Mouse (Mus musculus) kidney, postnatal 0 days (tissue): ENCODE measurements around the gene Mrpl16. TPM values are rescaled to one million over a fixed set of nuclear protein-coding genes. Genes with fewer than 3 reads are reported as not detected.

Source experiments
- ATAC-seq: fragments of 200-750 bp; cut with Nextera tagmentation; replicated peaks from 2 replicates; pipeline ENCODE4 v1.8.0; 2017; ENCODE audit warnings: low read depth, moderate number of reproducible peaks, moderate TSS enrichment, moderate library complexity; ENCODE audit not compliant: low FRiP score
- DNase-seq: peaks from one replicate; pipeline ENCODE4 v3.0.0-alpha.2; 2016; ENCODE audit warnings: low spot score
- H3K27ac ChIP-seq: fragments of 300-500 bp; sonication (generic); 2 replicates; pipeline ENCODE4 v1.5.1; 2014; ENCODE audit warnings: mild to moderate bottlenecking
- H3K27me3 ChIP-seq: fragments of 300-500 bp; sonication (generic); 2 replicates; pipeline ENCODE4 v1.6.1; 2014; ENCODE audit warnings: low read length, mixed read lengths; ENCODE audit not compliant: insufficient read depth
- H3K36me3 ChIP-seq: fragments of 300-500 bp; sonication (generic); 2 replicates; pipeline ENCODE4 v1.6.1; 2014; ENCODE audit warnings: low read length, mixed read lengths; ENCODE audit not compliant: insufficient read depth
- H3K4me1 ChIP-seq: fragments of 300-500 bp; sonication (generic); replicated peaks from 2 replicates; pipeline ENCODE4 v1.6.1; 2014; ENCODE audit warnings: antibody characterized with exemption, low read length, mixed read lengths; ENCODE audit not compliant: insufficient read depth
- H3K4me2 ChIP-seq: fragments of 300-500 bp; sonication (generic); 2 replicates; pipeline ENCODE4 v1.6.1; 2014; ENCODE audit warnings: mild to moderate bottlenecking, low read length, moderate library complexity, mixed read lengths
- H3K4me3 ChIP-seq: fragments of 300-500 bp; sonication (generic); replicated peaks from 2 replicates; pipeline ENCODE4 v1.5.1; 2014; ENCODE audit warnings: low read depth, low read length
- H3K9ac ChIP-seq: fragments of 300-500 bp; sonication (generic); 2 replicates; pipeline ENCODE4 v1.6.1; 2014; ENCODE audit warnings: low read depth, low read length
- H3K9me3 ChIP-seq: fragments of 300-500 bp; sonication (generic); replicated peaks from 2 replicates; pipeline ENCODE4 v1.6.1; 2016; ENCODE audit warnings: low read length, inconsistent platforms, mixed read lengths
- CTCF ChIP-seq: IDR thresholded peaks from 2 replicates; pipeline ENCODE4 v1.5.1; 2016; ENCODE audit warnings: antibody characterized with exemption, low read depth, mild to moderate bottlenecking, moderate library complexity
- WGBS: fragments of 180-500 bp; shearing (Covaris S2); extraction: QIAGEN DNeasy Blood & Tissue Kit; methylation state at CpG from one replicate; pipeline ENCODE4 v1.1.7; 2014; 5-methylcytosine and 5-hydroxymethylcytosine counted together
- polyA plus RNA-seq: library from polyadenylated mRNA; unstranded; fragments of >200 nt; fragmentation: Nextera tagmentation; extraction: Ambion mirVana; gene quantifications from 2 replicates; pipeline ENCODE4 v1.2.1, GENCODE M21; 2015

The Mrpl16 gene
- 66.7 and 69.8 TPM in 2 replicates for polyA plus RNA-seq

DNA sequence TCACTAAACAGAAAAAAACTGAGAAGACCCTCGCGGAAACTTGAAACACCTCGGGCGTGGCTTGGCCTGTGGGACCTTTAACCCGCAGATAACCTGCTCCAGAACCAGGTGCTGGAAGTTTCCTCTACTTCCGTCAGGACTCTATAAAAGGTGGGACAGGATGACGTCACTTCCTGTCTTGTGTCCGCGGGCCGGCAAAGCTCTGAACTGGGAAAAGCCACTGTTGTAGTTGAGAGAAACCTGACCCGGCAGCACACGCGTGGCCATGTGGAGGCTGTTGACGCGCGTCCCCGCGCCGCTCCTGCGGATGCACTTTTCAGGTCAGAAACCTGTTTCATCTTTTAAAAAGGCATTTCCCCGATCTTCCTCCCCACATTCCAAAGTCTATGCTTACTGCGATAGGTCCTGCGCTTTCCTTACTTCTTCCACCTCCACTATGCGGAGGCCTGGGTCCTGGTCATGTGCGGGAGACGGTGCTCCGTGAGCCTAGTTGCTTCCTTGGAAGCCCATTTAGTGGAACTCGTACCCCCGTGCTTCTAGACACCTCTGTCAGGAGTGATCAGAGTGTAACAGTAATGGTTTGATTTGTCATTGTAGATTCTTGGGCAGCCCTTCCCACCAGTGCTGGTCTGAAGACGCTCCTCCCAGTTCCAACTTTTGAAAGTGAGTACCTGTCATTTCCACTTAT, at the start of gene Mrpl16:
Gene Mrpl16 (plus strand): TSS at position 187 of the 688 bp plus-strand sequence.
- TF ChIP-seq CTCF: no peak
- H3K36me3 ChIP-seq: peaks cover 8% of the 10 kb centered on the region
- peak within 1 kb of the TSS; percentile 64 for H3K4me2 ChIP-seq
- peak; percentile 93 for ATAC-seq
- peak within 1 kb of the TSS; percentile 54 for H3K4me3 ChIP-seq
- no peaks in the 10 kb centered on the region for H3K9me3 ChIP-seq
- under 1% methylated on average over 30 of the region's 30 CpGs for WGBS
- H3K4me1 ChIP-seq: peaks cover 5% of the 10 kb centered on the region; the same call in 1 of the 2 replicates
- peak; percentile 93 for DNase-seq
- H3K27me3 ChIP-seq: no peaks in the 10 kb centered on the region
- H3K27ac ChIP-seq: peak within 1 kb of the TSS; percentile 32; the same call in 1 of the 2 replicates
- peak within 1 kb of the TSS; percentile 69 for H3K9ac ChIP-seq

DNA sequence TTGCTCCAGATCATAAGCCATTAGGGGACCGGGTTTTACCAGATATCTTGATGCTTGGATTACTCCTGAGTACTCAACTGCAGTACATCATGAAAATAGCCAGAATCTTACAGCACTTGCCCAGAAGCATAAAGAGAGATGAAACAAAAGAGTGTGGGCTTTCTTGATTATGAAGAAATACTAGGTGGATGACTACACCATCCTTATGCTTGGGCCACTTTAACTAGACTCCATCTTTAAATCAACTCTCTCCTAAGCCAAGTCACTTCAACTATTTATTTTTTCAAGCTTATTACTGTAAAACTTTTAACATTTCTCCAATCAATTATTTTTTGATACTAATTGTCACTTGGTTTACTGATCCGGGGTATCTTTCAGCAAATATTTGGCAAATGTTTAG, 46.3 kb upstream of the Mrpl16 start:
- TF ChIP-seq CTCF: no peak
- Histone ChIP-seq H3K9ac (no peak overlapping the region), H3K4me2 (no peak overlapping the region), H3K27me3 (no peaks in the 10 kb centered on the region), H3K4me1 (no peaks in the 10 kb centered on the region), H3K36me3 (no peaks in the 10 kb centered on the region), H3K9me3 (no peaks in the 10 kb centered on the region), H3K27ac (no peak overlapping the region), H3K4me3 (no peak overlapping the region)
- ATAC-seq (no peak), DNase-seq (no peak)
- 91% methylated on average over 2 of the region's 2 CpGs for WGBS

DNA sequence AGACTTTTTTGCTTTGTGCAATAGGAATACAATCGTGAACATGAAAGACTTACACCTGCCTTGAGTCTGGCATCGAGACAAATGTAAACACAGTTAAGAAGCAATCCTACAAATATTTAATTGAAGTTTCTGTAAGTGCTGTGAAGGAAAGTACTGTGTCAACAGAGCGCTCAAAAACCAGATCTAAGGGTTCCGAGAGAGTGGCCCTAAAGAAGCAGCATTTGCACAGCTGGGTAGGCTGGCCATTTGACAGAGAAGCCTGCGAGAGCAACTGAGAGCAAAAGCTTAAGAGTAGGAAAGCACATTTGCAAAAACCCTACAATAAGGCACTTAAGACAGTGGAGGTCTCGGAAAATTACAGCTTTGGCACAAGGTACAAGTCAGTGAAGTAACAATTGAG, 45.9 kb upstream of the Mrpl16 start:
- Histone ChIP-seq H3K9me3 (no peaks in the 10 kb centered on the region), H3K27ac (no peak overlapping the region), H3K9ac (no peak overlapping the region), H3K4me1 (no peaks in the 10 kb centered on the region), H3K4me3 (no peak overlapping the region), H3K36me3 (no peaks in the 10 kb centered on the region), H3K4me2 (no peak overlapping the region), H3K27me3 (no peaks in the 10 kb centered on the region)
- ATAC-seq (no peak), DNase-seq (no peak)
- no peak for TF ChIP-seq CTCF
- 77% methylated on average over 6 of the region's 6 CpGs for WGBS

DNA sequence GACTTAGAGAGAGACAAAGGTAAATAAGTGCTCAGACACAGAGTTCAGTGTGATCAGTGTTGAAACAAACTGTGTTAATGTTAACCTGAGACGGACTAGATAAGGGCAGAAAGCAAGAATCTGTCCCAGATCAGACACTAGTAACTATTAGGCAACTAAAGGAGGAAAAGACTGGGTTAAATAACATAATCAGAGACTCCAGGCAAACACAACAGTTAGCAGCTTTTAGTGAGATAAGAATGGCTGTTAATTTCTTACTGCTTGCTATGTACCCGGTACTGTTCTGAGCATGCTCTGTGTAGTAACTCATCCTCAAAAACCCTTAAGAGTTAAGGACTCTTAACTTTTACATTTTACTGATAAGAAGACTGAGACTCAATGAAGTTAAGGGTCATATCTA, 44.3 kb upstream of the Mrpl16 start:
- no peak overlapping the region for H3K27ac ChIP-seq
- H3K4me1 ChIP-seq: no peaks in the 10 kb centered on the region
- H3K4me2 ChIP-seq: no peak overlapping the region
- no peaks in the 10 kb centered on the region for H3K36me3 ChIP-seq
- no peak for DNase-seq
- no peak overlapping the region for H3K4me3 ChIP-seq
- no peak for ATAC-seq
- no peak for TF ChIP-seq CTCF
- H3K27me3 ChIP-seq: no peaks in the 10 kb centered on the region
- WGBS: 81% methylated on average over 2 of the region's 2 CpGs
- no peak overlapping the region for H3K9ac ChIP-seq
- no peaks in the 10 kb centered on the region for H3K9me3 ChIP-seq

DNA sequence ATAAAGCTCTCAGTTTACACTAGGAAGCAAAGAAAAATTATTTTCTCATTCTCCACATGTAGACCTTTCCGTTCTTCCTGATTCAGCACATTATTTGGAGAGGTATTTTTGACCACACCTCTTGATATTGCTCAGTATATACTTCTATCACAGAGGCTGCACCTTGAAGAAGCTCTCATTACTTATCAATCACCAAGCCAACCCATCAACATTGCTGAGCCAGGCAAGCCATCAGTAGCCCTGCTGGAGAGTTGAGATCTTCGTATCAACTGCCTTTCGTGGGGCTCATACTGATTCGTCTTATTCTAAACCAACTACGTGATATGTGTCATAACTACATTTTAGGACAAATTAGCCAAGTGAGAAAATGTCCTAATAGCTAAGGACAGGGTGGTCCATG, 42.9 kb upstream of the Mrpl16 start:
- ATAC-seq (no peak), DNase-seq (no peak)
- Histone ChIP-seq H3K27ac (no peak overlapping the region), H3K36me3 (no peaks in the 10 kb centered on the region), H3K9ac (no peak overlapping the region), H3K4me1 (no peaks in the 10 kb centered on the region), H3K9me3 (no peaks in the 10 kb centered on the region), H3K27me3 (no peaks in the 10 kb centered on the region), H3K4me2 (no peak overlapping the region), H3K4me3 (no peak overlapping the region)
- 90% methylated on average over 5 of the region's 5 CpGs for WGBS
- TF ChIP-seq CTCF: no peak

DNA sequence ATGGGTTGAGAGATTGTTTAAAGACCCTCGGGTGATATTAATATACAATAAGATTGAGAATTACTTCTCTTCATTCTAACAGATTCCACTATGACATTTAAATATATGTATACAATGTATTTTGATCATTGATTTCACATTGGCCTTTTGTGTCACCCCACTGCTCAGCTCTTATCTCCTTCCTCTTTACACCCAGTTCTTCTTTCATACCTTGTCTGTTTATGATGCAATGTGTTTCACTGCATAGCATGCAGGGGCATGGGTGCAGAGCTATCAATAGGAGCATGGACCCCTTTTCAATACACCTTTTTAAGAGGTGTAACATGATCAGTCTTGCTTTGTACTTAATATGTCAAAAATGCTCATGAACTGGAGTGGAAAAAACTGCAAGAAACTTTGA, 39.9 kb upstream of the Mrpl16 start:
- no peaks in the 10 kb centered on the region for H3K4me1 ChIP-seq

More for the DNA sequence above, 39.9 kb upstream of the Mrpl16 start:
- H3K4me3 ChIP-seq: no peak overlapping the region
- no peak overlapping the region for H3K27ac ChIP-seq
- no peaks in the 10 kb centered on the region for H3K36me3 ChIP-seq
- ATAC-seq: no peak
- no peak for TF ChIP-seq CTCF
- no peak for DNase-seq
- 79% methylated on average over 1 of the region's 1 CpGs for WGBS
- H3K9ac ChIP-seq: no peak overlapping the region
- no peak overlapping the region for H3K4me2 ChIP-seq
- H3K27me3 ChIP-seq: no peaks in the 10 kb centered on the region
- H3K9me3 ChIP-seq: no peaks in the 10 kb centered on the region
